Mouse (Mus musculus) liver, postnatal 0 days (tissue): ENCODE measurements at regions not wholly inside any gene's neighbourhood (a gene's known extent, or its start where the extent isn't known, plus 50 kb on each side); places are given as distances from the start of the nearest gene placed in this dataset.

Source experiments
- CTCF ChIP-seq: sonication (generic); IDR thresholded peaks from 2 replicates; pipeline ENCODE4 v1.5.1; 2016; ENCODE audit warnings: antibody characterized with exemption, low read depth
- EP300 ChIP-seq: IDR thresholded peaks from 2 replicates; pipeline ENCODE4 v1.6.1; 2016; ENCODE audit warnings: antibody characterized with exemption, low read depth, mild to moderate bottlenecking

DNA sequence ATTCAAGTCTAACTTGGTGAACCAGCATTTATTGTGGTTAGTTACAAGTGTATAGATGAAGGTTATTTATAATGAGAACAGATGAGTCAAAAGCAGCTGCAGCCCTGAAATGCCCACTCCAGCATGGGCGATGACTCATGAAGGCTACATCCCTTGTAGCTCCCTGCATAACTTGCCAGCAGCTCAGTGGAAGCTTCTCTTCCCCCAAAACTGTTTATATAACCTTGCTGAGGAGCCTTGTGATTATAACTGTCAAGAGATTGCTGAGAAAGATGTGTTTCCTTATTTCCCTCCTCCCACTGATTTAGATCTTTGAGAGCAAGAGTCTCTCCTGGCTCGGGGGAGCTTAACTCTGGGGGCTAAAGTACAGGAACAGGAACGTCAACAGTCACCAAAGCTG is 382.8 kb downstream of the Dnajb9 start:
- no peak for TF ChIP-seq CTCF
- no peak for TF ChIP-seq EP300
